Mouse (Mus musculus) embryo, embryonic 9.5 days (tissue): Measurements from ENCODE around the gene Ranbp10.
"Not testable (repeated sequence)": the region's sequence is repeated elsewhere in the genome, so short reads cannot be mapped to it uniquely, and the experiment has no call there.

Experiments used
- DNase-seq: peaks from one replicate; pipeline ENCODE4 v3.0.0-alpha.2; 2017; ENCODE audit errors: extremely low spot score

Ranbp10 gene

GRCm38 (mm10) chr8:105835318-105835717 is 8.2 kb upstream of the Ranbp10 start:
- peak; percentile 56 for DNase-seq

DNA sequence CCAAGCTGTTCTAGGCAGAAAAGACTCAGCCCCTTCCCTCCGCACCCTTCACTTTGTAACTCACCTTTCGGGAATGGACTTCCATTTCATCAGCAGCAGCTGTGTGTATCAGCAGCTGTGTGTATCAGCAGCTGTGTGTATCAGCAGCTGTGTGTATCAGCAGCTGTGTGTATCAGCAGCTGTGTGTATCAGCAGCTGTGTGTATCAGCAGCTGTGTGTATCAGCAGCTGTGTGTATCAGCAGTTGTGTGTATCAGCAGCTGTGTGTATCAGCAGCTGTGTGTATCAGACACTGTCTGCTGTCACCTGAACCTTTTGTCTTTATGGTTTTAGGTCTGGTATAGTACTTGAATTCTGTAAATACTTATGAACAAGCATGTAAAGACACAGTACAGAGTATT is 6.6 kb upstream of the Ranbp10 start:
- DNase-seq: not testable (repeated sequence)

GRCm38 (mm10) chr8:105826379-105826778 is 771 bp downstream of the Ranbp10 start:
- no peak for DNase-seq

DNA sequence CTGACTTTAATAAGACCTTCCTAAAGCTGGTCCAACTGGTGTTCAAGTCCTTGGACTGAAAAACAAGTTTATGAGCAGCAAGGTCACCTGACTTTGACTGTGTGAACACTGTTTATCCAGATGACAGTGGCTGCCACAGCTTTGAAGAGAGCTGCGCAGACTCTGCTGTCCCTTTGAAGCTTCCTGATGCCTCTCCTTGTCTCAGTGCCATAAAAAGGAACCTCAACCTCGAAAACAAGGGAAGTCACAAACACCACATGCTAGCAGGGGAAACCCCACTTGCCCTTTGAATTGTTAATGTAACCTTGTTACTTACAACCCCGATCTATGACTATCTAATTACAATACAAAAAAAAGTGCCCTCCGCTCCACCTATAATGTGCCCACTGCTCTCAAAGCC is 1.6 kb downstream of the Ranbp10 start:
- DNase-seq: no peak

- DNase-seq: no peak
Measured at GRCm38 (mm10) chr8:105820925-105821324, 6.2 kb downstream of the Ranbp10 start.

GRCm38 (mm10) chr8:105819659-105820058 is 7.5 kb downstream of the Ranbp10 start:
- no peak for DNase-seq

DNA sequence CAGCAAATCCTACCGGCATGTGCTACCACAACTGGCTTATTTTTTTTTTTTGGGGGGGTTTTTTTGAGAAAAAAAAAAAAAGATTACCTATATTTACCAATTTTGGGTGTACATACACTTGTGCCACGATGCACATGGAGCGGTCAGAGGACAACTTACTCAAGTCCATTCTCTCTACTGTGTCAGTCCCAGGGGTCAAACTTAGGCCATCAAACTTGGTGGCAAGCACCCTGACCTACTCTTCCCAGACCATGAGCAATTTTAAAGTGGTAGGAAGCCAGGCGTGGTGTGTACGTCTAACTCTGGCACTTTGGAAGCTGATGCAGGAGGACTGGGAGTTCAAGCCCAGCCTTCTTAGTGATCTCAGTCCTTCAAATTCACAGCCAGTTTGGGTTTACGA is 13.9 kb downstream of the Ranbp10 start:
- DNase-seq: no peak

GRCm38 (mm10) chr8:105812511-105812910 is 14.6 kb downstream of the Ranbp10 start:
- no peak for DNase-seq

GRCm38 (mm10) chr8:105811543-105811942 is 15.6 kb downstream of the Ranbp10 start:
- DNase-seq: no peak

- no peak for DNase-seq
Measured at GRCm38 (mm10) chr8:105811061-105811460, 16.1 kb downstream of the Ranbp10 start.

- DNase-seq: no peak
Measured at GRCm38 (mm10) chr8:105810245-105810786, 16.8 kb downstream of the Ranbp10 start.

- DNase-seq: no peak
Measured at GRCm38 (mm10) chr8:105808480-105808879, 18.7 kb downstream of the Ranbp10 start.

GRCm38 (mm10) chr8:105807766-105808165 is 19.4 kb downstream of the Ranbp10 start:
- no peak for DNase-seq

GRCm38 (mm10) chr8:105805964-105806363 is 21.2 kb downstream of the Ranbp10 start:
- DNase-seq: no peak

DNA sequence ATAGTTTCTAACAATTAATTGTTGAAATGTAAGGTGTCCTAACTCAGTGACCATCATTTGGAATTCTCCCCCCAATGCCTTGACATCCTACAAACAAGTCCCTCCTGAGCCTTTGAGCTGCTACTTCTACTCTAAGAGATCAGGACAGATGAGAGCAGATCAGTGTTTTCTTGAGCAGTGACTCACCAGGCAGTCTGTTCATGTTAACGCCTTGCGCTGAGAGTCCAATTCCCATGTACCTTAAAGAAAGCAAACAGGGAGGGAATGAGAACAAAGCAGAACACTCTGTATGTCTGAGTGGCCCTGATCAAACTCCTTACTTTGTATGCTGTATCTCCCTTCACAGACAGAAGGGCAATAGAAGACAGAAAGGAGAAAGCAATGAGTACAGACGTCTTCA is 21.8 kb downstream of the Ranbp10 start:
- DNase-seq: no peak

GRCm38 (mm10) chr8:105804797-105805196 is 22.4 kb downstream of the Ranbp10 start:
- DNase-seq: no peak

DNA sequence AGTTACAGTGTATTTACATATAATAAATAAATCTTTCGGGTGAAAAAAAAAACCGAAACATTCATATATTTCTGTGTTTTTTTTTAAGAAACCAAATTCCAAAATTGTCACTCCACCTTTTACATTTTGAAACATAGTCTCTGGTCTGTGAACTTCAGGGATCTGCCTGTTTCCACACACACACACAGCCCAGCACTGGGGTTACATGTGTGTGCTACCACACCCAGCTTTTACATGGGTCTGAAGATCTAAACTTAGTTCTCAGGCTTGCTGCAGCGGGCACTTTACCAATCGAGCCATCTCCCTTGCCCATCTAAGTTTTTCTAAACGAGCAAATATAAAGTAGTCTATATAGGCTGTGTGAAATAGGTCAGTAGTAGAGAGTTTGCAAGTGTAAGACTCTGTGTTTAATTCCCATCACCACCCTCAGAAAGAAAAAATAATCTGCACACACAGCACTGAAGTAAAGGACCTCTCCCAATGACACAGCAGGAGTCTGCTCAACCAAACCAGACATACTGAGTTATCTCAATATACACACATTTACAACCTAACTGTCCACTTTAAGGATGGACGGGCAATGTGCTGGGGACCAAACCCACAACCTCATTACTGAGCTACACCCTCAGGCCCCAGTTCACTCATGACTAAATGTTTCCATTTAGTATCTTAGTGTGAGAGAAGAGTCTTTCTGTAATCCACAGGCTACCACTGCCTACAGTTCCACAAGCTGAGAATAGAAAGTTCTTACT is 25.8 kb downstream of the Ranbp10 start:
- DNase-seq: no peak

GRCm38 (mm10) chr8:105799091-105799812 is 27.9 kb downstream of the Ranbp10 start:
- DNase-seq: peak; percentile 7

DNA sequence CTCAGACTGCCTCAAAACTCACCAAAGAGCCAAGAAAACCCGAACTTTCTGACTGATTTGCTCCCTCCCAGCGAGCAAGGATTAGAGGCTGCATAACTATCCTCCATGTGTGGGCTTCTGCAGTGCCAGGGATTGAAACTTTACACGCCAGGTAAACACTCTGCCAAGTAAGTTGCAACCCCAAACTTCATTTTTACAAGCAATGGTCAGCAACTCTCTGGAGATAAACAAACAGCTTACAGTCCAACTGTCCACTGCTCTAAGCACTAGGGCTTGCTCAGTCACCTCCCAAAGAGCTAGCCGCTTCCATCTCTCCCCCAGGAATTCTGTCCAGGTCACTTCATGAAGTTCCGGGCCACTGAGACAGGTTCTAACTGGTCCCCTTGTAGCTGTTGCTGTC is 28.7 kb downstream of the Ranbp10 start:
- DNase-seq: no peak

DNA sequence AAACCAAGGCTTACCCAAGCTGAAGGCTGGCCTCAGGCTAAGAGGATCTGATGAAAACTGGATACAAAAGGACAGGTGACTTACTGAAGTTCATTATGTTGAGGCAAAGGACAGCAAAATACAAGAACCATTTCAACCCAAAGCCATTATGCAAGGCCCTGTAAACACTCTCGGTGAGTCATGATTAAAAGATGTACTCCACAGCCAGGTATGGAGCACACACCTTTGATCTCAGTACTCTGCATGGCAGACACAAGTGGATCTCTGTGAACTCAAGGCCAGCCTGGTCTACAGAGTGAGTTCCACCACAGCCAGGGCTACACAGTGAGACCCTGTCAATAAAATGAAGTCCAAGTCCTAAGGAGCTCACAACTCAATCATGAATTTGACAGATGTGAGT is 31.4 kb downstream of the Ranbp10 start:
- no peak for DNase-seq

DNA sequence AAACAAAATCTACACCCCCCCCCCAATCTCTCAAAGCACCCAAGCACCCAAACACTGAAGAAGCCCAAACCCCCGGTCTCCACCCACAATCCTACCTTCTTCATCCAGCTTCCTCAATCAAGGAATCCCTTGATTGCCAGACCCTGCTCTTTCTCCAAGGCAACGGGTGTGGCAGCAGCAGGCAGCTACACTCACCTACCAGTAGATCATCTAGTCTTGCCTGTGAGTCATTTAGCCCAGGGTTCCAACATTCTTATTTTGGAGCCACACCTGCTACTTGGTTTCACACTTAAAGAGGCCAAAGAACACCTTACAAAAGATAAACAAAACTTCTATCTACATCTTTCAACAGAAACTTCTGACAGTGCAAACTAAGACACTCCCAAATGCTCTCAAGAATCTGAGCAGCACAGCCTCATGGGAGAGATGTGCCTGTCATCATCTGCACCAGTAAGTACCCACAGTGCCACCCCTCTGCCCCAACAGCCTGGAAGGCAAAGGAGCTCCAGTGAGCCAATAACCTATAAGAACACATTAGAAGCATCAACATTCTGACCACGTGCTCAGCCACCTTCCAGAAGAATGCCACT is 33.0 kb downstream of the Ranbp10 start:
- no peak for DNase-seq

DNA sequence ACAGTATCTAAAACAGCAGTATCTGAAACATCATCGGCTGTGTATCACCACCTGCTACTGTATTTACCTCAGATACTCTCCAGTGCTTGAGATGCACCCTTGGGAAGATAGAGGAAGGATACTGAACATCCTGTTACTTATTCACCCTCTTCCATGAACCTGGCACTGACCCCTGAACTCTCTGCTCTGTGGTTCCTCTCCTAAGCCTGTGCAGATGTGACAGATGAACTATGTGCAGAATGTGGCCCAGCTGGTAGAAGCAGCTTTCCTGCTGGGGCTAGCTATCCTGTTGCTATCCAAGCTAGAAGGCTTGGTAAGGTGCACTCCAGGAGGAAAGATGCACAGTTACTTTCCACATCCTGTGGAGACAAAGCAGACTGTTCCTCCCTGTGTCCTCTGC is 33.8 kb downstream of the Ranbp10 start:
- no peak for DNase-seq

- no peak for DNase-seq
Measured at GRCm38 (mm10) chr8:105789626-105790025, 37.5 kb downstream of the Ranbp10 start.
